Mouse (Mus musculus): Measurements from ENCODE around the gene Dhx33. TPM values are rescaled to one million over a fixed set of nuclear protein-coding genes. Genes with fewer than 3 reads are reported as not detected.

The Dhx33 gene
- 17.3 and 18.0 TPM in 2 replicates for polyA plus RNA-seq (2016; fragmentation: Nextera tagmentation; extraction: Ambion mirVana)

DNA sequence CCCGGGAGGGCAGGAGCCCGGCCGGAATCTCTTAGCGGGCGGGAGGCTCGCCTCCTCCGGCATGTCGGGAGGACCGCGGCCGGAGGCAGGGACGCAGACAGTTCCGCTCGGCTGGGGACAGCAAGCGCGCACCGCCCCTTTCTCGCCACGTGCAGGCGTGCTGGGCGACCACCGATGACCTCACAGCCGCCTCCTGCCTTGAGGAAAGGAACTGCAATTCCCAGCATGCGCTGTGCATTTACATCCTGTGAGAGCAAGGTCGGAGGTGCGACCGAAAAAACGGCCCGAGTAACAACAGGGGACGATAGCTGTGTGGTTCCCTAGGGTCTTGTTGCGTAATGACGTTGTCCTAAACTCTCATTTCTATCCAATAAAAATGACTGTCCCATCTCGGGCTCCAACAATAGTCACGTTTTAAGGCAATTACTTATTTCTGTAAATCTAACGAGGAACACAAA is at the start of gene Dhx33:
Gene Dhx33, minus strand, starts transcription at position 122 of the 458 bp plus-strand sequence.
- Histone ChIP-seq H3K36me3 (peaks cover 15% of the 10 kb centered on the region), H3K4me3 (peak within 1 kb of the TSS; percentile 86), H3K4me2 (replicated peaks) (peak within 1 kb of the TSS; percentile 81), H3K4me1 (peaks cover 12% of the 10 kb centered on the region), H3K9me3 (no peaks in the 10 kb centered on the region), H3K9ac (peak within 1 kb of the TSS; percentile 67), H3K27me3 (replicated peaks) (no peaks in the 10 kb centered on the region), H3K27ac (no peak within 1 kb of the TSS; the same call in 1 of the 2 replicates)
- WGBS, result under 1% methylated on average over 35 of the region's 35 CpGs
- ATAC-seq (ENCODE audit: low FRiP score, low read depth), result peak; percentile 99

DNA sequence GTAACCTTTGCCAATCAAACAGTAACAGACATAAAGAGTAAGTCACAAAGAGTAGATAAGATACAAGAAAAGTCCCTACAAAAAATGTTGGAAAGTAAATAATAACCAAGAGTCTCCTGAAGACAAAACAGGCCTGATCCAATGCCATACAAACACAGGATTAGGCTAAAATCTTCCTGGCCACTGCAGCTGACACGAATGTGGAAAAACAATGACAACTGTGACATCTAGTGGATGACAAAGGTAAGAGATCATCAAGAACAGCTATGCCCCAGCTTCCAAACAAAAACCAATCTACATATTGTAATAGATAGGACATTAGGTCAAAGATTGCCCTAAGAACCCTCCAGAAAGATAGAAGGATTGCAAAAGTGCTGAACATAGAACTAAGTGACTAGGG is 48.3 kb upstream of the Dhx33 start:
- no peak for ATAC-seq (ENCODE audit: low FRiP score, low read depth)
- H3K4me2 ChIP-seq (replicated peaks), result no peak overlapping the region

DNA sequence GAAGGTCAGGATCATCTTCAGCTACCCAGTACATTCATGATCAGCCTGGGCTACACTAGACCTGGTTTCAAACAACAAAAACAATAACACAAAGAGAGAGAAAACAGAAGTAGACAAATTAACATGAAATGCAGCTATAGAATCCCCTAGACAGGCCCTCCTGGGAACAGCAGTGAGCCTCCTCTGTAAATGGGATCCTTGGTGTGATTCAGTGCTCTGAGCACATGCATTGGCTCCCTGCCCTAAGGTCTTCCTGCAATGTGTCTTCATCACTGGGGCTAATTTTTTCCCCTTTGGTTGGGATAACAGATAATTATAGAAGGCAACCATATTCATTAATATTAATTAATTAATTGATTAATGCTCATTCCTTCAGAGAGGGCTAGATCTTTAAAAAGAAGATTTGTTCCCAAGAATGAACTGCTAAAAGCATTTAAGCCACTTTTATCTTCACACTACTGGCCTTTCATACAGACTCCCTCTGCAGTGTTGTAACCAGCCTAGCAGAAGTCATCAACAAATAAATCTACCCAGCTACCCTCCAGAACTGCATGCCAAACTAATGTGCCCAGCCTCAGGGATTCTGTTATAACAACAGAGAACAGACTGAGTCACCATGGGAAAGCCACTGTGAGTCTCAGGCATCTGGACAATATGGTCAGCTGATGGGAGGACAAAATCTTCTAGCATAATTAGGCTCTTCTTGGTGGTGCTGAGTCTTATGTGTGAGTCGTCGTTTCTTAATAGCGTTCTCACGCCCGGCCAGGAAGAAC is 35.5 kb upstream of the Dhx33 start:
- H3K27ac ChIP-seq, result no peak overlapping the region
- 90% methylated on average over 5 of the region's 5 CpGs for WGBS
- no peaks in the 10 kb centered on the region for H3K27me3 ChIP-seq (replicated peaks)
- H3K36me3 ChIP-seq, result no peaks in the 10 kb centered on the region
- ATAC-seq (ENCODE audit: low FRiP score, low read depth), result no peak
- H3K9ac ChIP-seq, result no peak overlapping the region
- no peak overlapping the region for H3K4me3 ChIP-seq
- H3K4me1 ChIP-seq, result no peaks in the 10 kb centered on the region
- H3K4me2 ChIP-seq (replicated peaks), result no peak overlapping the region
- H3K9me3 ChIP-seq, result no peaks in the 10 kb centered on the region

More for the DNA sequence above, 48.3 kb upstream of the Dhx33 start:
- 2% methylated on average over 1 of the region's 1 CpGs for WGBS
- Histone ChIP-seq H3K4me3 (no peak overlapping the region), H3K27ac (no peak overlapping the region), H3K36me3 (no peaks in the 10 kb centered on the region), H3K9me3 (no peaks in the 10 kb centered on the region), H3K4me1 (no peaks in the 10 kb centered on the region), H3K9ac (no peak overlapping the region), H3K27me3 (replicated peaks) (no peaks in the 10 kb centered on the region)

DNA sequence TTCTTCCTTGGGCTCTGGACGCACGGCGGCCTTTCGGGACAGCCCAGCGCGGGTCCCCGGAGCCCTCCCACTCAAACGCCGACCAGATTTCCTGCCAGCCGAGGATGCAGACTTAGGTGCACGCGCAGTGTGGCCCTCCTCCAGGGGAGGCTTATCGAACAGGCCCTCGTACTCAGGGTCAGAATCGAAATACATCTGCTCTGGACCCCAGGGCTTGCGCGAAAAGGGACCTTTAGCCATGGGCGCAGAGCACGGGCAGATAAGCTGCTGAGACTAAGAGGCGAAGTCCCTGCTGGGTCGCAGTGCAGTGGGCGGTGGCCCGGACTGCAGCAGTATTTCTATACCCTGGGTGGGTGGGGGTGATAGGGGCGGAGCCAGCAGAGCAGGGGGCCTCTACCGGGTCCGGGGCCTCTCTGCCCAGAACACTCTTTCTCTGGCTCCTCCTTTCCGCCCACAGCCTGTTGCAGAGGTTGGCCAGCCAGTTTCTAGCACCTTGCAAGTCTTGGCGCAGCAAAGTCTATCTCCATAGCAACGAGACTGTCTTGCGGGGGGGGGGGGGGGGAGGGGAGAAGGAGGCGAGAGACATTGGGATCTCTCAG is 29.0 kb upstream of the Dhx33 start, which contains the start of gene 6330403K07Rik:
Gene 6330403K07Rik, minus strand, starts transcription at position 351 of the 599 bp plus-strand sequence.
- Histone ChIP-seq H3K9me3 (no peaks in the 10 kb centered on the region), H3K27ac (peak within 1 kb of the TSS; percentile 69), H3K9ac (peak within 1 kb of the TSS; percentile 88), H3K4me2 (replicated peaks) (peak within 1 kb of the TSS; percentile 73), H3K4me3 (peak within 1 kb of the TSS; percentile 70), H3K27me3 (replicated peaks) (no peaks in the 10 kb centered on the region), H3K4me1 (peaks cover 18% of the 10 kb centered on the region), H3K36me3 (peaks cover 5% of the 10 kb centered on the region; the same call in 1 of the 2 replicates)
- ATAC-seq (ENCODE audit: low FRiP score, low read depth), result peak; percentile 96
- under 1% methylated on average over 29 of the region's 31 CpGs for whole genome bisulfite sequencing

DNA sequence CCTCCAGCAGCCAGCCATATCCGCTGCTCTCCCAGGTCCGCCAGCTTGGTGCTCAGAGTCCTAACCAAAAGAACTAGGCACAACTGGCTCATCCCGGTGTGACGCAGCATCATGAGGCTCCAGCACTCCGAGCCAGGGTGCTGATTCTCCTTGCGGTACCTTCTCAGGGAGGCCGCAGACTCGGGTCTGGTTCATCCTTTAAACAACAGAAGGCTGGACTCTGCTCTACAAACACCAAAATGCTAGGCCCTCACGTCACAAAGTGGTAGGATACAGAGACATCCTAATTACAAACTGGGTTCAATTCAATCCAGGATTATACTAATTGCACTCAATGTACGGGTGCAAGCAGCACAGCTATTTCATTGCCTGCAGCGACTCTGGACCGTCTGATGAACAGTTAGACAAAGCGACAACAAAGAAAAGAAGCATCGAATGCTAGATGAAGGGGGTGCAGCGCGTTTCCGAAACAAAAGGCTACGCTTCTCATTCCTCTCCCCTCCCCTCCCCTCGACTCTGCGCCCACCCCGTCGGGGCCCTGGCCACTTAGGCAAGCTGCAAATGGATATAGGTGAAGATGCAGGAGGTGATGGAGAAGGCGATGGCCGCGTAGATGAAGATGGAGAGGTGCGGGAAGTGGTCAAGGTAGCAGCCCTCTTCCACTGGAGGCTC is 28.4 kb upstream of the Dhx33 start:
- Histone ChIP-seq H3K9me3 (no peaks in the 10 kb centered on the region), H3K9ac (peak overlapping the region; percentile 88), H3K4me1 (peaks cover 18% of the 10 kb centered on the region), H3K27me3 (replicated peaks) (no peaks in the 10 kb centered on the region), H3K36me3 (peaks cover 11% of the 10 kb centered on the region), H3K4me3 (peak overlapping the region; percentile 70), H3K4me2 (replicated peaks) (peak overlapping the region; percentile 73), H3K27ac (peak overlapping the region; percentile 69)
- 5% methylated on average over 26 of the region's 26 CpGs for WGBS
- peak; percentile 41 for ATAC-seq (ENCODE audit: low FRiP score, low read depth)

DNA sequence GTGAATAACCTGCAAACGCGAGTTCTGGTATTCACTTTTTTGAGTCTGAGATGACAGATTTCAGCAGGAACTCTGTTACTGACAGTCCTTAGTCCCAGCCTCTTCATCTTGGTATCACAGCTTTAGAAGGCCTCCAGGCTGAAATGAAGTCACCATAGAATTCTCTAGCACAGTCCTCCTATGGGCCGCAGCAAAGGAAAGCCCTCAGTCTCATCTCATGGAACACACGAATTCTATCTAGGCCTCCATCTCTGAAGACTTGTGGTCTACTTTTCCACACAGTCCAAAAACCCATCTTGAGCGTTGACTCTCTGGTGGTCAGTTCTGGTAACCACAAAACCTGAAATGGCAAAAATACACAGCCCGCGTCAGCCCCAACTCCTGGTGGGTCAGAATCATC is 27.8 kb upstream of the Dhx33 start:
- Histone ChIP-seq H3K4me2 (replicated peaks) (peak overlapping the region; percentile 73), H3K9me3 (no peaks in the 10 kb centered on the region), H3K27ac (peak overlapping the region; percentile 69; the same call in 1 of the 2 replicates), H3K4me1 (peaks cover 18% of the 10 kb centered on the region), H3K36me3 (peaks cover 15% of the 10 kb centered on the region), H3K9ac (peak overlapping the region; percentile 88), H3K4me3 (peak overlapping the region; percentile 70), H3K27me3 (replicated peaks) (no peaks in the 10 kb centered on the region)
- no peak for ATAC-seq (ENCODE audit: low FRiP score, low read depth)
- 71% methylated on average over 7 of the region's 7 CpGs for WGBS

DNA sequence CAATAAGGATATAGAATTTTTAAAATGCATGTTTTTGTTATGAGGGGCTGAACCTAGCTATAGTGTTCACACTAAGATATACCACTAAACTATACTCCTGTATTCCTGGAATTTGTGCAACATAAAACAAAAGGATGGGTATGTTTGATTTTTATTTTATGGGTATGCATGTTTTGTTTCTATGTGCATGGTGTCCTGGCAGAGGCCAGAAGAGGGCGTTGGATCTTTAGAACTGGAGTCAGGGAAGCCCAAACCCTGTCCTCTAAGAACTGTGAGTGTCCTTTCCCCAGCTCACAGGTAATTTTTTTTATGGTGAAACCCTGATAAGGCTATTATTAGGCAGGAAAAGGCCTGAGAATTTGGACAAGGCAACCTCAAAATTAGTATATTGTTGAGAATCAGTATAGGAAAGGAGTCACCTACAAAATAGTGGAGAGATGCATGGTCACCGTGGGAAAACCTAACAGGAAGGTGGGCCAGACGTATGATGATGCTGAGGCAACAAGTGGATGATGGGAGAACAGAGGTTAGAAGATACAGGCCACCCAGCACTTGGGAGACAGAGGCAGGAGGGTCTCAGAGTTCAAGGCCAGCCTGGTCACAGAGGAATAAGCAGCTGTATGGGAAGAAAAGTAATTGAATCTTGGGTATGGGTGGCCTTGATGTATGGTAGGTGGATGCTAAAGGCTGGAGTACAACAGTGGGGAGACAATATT is 25.3 kb upstream of the Dhx33 start:
- no peaks in the 10 kb centered on the region for H3K9me3 ChIP-seq
- H3K4me1 ChIP-seq, result peaks cover 18% of the 10 kb centered on the region
- no peaks in the 10 kb centered on the region for H3K27me3 ChIP-seq (replicated peaks)
- H3K4me3 ChIP-seq, result no peak overlapping the region
- H3K4me2 ChIP-seq (replicated peaks), result no peak overlapping the region
- H3K36me3 ChIP-seq, result peaks cover 40% of the 10 kb centered on the region
- no peak for ATAC-seq (ENCODE audit: low FRiP score, low read depth)
- H3K27ac ChIP-seq, result no peak overlapping the region
- 75% methylated on average over 3 of the region's 3 CpGs for WGBS
- H3K9ac ChIP-seq, result no peak overlapping the region

DNA sequence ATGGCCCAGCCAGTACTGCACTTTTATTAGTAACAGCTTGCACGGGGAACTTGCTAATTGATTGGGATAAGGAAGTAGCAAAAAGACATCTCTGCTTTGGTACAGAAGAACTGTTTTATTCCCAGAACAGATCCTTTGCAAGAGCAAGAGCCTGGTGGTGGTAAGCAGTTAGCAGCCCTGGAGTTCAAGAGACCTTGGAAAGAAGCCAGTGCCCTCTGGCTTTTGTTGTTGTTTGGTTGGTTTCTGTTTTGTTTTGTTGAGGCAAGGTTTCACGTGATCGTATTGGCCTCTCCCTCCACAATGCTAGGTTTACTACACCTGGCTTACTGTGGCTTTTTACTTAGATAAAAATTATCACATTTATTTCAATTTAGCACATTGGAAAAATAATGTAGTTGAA is 24.0 kb upstream of the Dhx33 start:
- Histone ChIP-seq H3K27ac (no peak overlapping the region), H3K9ac (no peak overlapping the region), H3K27me3 (replicated peaks) (no peaks in the 10 kb centered on the region), H3K4me3 (no peak overlapping the region), H3K4me1 (peaks cover 18% of the 10 kb centered on the region), H3K9me3 (no peaks in the 10 kb centered on the region), H3K36me3 (peaks cover 46% of the 10 kb centered on the region), H3K4me2 (replicated peaks) (no peak overlapping the region)
- no peak for ATAC-seq (ENCODE audit: low FRiP score, low read depth)
- WGBS, result 86% methylated on average over 3 of the region's 3 CpGs

DNA sequence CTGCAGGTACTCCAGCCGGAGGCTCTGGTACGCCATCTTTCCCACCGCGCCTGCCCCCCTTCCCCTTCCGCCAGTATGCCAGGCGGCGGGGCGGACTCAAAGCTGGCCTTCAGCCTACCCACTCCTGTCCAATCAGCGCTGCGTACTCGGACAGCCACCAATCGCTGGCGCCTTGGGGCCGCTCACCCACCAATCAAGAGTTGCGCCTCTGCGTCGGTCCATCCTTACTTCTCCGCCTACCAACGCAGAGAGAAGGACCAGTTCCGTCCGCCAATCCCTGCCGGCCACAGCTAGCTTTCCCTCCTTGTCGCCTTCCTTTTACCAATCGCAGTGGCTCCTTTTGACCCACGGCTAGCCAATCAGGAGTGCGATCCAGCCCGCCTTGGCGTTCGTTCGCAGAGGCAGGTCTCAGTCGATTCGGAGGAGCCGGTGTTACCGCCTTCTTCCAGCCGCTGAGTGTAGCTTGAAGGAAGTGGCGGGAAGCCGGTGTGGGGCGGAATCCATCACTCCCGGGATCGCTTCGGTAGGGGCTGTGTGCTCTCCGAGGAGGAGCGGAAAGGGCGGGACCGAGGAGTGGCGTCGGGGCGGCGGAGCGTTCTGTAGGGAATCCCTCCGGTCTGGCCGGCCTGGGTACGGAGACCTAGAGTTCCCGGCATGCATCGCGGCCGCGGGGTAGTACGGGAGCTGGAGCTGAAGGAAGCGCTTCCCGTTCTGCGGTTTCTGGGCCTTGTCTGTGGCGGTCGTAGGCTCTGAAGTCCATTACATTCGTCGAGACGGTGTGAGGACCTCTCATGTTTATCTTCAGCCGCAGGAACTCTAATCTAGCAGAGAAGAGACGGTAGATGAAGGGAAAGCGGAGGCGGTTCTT is 15.2 kb upstream of the Dhx33 start, which contains the start of the genes Mis12 and Derl2:
Gene Mis12, plus strand, starts transcription at position 411 of the 868 bp plus-strand sequence.
Gene Derl2, minus strand, starts transcription at position 641 of the 868 bp plus-strand sequence.
- H3K4me2 ChIP-seq (replicated peaks), result peak within 1 kb of the TSS; percentile 81

DNA sequence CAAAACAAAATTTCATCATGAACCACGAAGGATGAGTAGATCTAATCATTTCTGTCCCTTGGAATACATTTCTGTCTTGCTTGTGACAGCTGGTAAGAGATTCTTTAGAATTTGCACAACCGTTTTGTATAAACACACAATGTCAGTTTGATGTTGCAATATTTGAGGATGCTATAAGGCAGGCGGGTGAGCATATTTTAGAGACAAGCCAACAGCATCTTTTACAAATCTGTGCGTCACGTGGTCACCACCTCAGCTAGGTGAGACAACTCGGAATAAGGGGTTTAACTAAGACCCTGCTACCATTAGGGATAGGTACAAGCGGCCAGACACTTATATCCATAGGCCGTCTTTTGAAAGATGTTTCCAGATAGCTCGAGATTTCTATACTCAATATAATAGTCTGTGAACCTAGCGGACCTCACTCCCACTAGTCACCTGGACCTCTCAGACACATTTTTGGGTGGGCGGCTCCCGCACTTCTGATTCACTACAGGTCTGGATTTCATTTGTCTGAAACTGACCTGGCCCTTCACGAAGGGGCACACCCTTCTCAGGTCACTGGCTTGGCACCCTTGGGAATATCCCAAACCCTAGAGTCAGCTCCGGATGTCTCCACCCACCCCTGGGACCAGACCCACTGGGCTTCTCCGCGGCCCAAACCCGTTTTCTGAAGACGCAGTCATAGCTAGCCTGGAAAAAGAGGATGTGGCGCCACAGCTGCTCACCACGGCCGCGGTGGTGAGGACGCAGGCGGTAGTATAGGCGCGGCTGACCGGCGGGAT is 14.4 kb upstream of the Dhx33 start:
- H3K4me1 ChIP-seq, result peaks cover 29% of the 10 kb centered on the region
- peak overlapping the region; percentile 69 for H3K9ac ChIP-seq
- peak overlapping the region; percentile 81 for H3K4me2 ChIP-seq (replicated peaks)
- peak; percentile 41; the same call in 1 of the 2 replicates for ATAC-seq (ENCODE audit: low FRiP score, low read depth)
- no peaks in the 10 kb centered on the region for H3K9me3 ChIP-seq
- 7% methylated on average over 28 of the region's 28 CpGs for WGBS
- H3K36me3 ChIP-seq, result peaks cover 6% of the 10 kb centered on the region
- H3K4me3 ChIP-seq, result peak overlapping the region; percentile 67
- no peaks in the 10 kb centered on the region for H3K27me3 ChIP-seq (replicated peaks)
- no peak overlapping the region for H3K27ac ChIP-seq

More for the DNA sequence above, 15.2 kb upstream of the Dhx33 start, which contains the start of the genes Mis12 and Derl2:
- H3K27me3 ChIP-seq (replicated peaks), result no peaks in the 10 kb centered on the region
- no peaks in the 10 kb centered on the region for H3K9me3 ChIP-seq
- peak within 1 kb of the TSS; percentile 67 for H3K4me3 ChIP-seq
- peak within 1 kb of the TSS; percentile 65 for H3K27ac ChIP-seq
- peak; percentile 100 for ATAC-seq (ENCODE audit: low FRiP score, low read depth)
- WGBS, result under 1% methylated on average over 71 of the region's 71 CpGs
- peaks cover 4% of the 10 kb centered on the region for H3K36me3 ChIP-seq
- H3K9ac ChIP-seq, result peak within 1 kb of the TSS; percentile 72
- peaks cover 29% of the 10 kb centered on the region for H3K4me1 ChIP-seq

All from neural tube, embryonic 12.5 days (tissue).